Mouse (Mus musculus): Measurements from ENCODE around the gene Mef2a. TPM values are rescaled to one million over a fixed set of nuclear protein-coding genes. Genes with fewer than 3 reads are reported as not detected.

Gene Mef2a
- polyA plus RNA-seq, 1 experiment, result 59.4 TPM

- Histone ChIP-seq H3K4me1 (ENCODE audit: control insufficient read depth, insufficient read depth, low read length) (no peaks in the 10 kb centered on the region), H3K27ac (ENCODE audit: insufficient read depth, low read length) (no peak within 1 kb of the TSS), H3K4me3 (ENCODE audit: insufficient read depth, low read length) (peak within 1 kb of the TSS; percentile 73)
- TF ChIP-seq POLR2A (IDR thresholded peaks at IDR 0.05; ENCODE audit: low read depth, low read length), result peak; percentile 67
- TF ChIP-seq CTCF (IDR thresholded peaks at IDR 0.05; ENCODE audit: borderline replicate concordance, insufficient read depth, low read length), result no peak
These were observed 150.3 kb downstream of the Mef2a start, which contains the start of gene Lysmd4 for GRCm38 (mm10) chr7:67222220-67222862. Gene Lysmd4 (plus strand): TSS chr7:67222544.

- H3K4me3 ChIP-seq (ENCODE audit: insufficient read depth, low read length), result no peak overlapping the region
- TF ChIP-seq POLR2A (IDR thresholded peaks at IDR 0.05; ENCODE audit: low read depth, low read length) (no peak), CTCF (IDR thresholded peaks at IDR 0.05; ENCODE audit: borderline replicate concordance, insufficient read depth, low read length) (peak; percentile 87)
- no peak overlapping the region for H3K27ac ChIP-seq (ENCODE audit: insufficient read depth, low read length)
- no peaks in the 10 kb centered on the region; the same call in 1 of the 2 replicates for H3K4me1 ChIP-seq (ENCODE audit: control insufficient read depth, insufficient read depth, low read length)
These were observed 155.6 kb downstream of the Mef2a start for GRCm38 (mm10) chr7:67217025-67217424.

GRCm38 (mm10) chr7:67216351-67216750 lies 156.3 kb downstream of the Mef2a start:
- H3K27ac ChIP-seq (ENCODE audit: insufficient read depth, low read length), result no peak overlapping the region
- H3K4me1 ChIP-seq (ENCODE audit: control insufficient read depth, insufficient read depth, low read length), result no peaks in the 10 kb centered on the region; the same call in 1 of the 2 replicates
- no peak overlapping the region for H3K4me3 ChIP-seq (ENCODE audit: insufficient read depth, low read length)
- TF ChIP-seq CTCF (IDR thresholded peaks at IDR 0.05; ENCODE audit: borderline replicate concordance, insufficient read depth, low read length) (no peak), POLR2A (IDR thresholded peaks at IDR 0.05; ENCODE audit: low read depth, low read length) (no peak)

- no peaks in the 10 kb centered on the region; the same call in 1 of the 2 replicates for H3K4me1 ChIP-seq (ENCODE audit: control insufficient read depth, insufficient read depth, low read length)
- TF ChIP-seq CTCF (IDR thresholded peaks at IDR 0.05; ENCODE audit: borderline replicate concordance, insufficient read depth, low read length) (no peak), POLR2A (IDR thresholded peaks at IDR 0.05; ENCODE audit: low read depth, low read length) (no peak)
- H3K4me3 ChIP-seq (ENCODE audit: insufficient read depth, low read length), result no peak overlapping the region
- H3K27ac ChIP-seq (ENCODE audit: insufficient read depth, low read length), result no peak overlapping the region
These were observed 159.1 kb downstream of the Mef2a start for GRCm38 (mm10) chr7:67213589-67213988.

- no peaks in the 10 kb centered on the region; the same call in 1 of the 2 replicates for H3K4me1 ChIP-seq (ENCODE audit: control insufficient read depth, insufficient read depth, low read length)
- H3K4me3 ChIP-seq (ENCODE audit: insufficient read depth, low read length), result no peak overlapping the region
- TF ChIP-seq CTCF (IDR thresholded peaks at IDR 0.05; ENCODE audit: borderline replicate concordance, insufficient read depth, low read length) (no peak), POLR2A (IDR thresholded peaks at IDR 0.05; ENCODE audit: low read depth, low read length) (no peak)
- no peak overlapping the region for H3K27ac ChIP-seq (ENCODE audit: insufficient read depth, low read length)
These were observed 160.7 kb downstream of the Mef2a start for GRCm38 (mm10) chr7:67211971-67212370.

- TF ChIP-seq POLR2A (IDR thresholded peaks at IDR 0.05; ENCODE audit: low read depth, low read length), result no peak
- TF ChIP-seq CTCF (IDR thresholded peaks at IDR 0.05; ENCODE audit: borderline replicate concordance, insufficient read depth, low read length), result no peak
- no peak overlapping the region for H3K27ac ChIP-seq (ENCODE audit: insufficient read depth, low read length)
- H3K4me1 ChIP-seq (ENCODE audit: control insufficient read depth, insufficient read depth, low read length), result no peaks in the 10 kb centered on the region; the same call in 1 of the 2 replicates
These were observed 161.3 kb downstream of the Mef2a start for GRCm38 (mm10) chr7:67211341-67211740.

GRCm38 (mm10) chr7:67210004-67210833 lies 162.4 kb downstream of the Mef2a start:
- no peak overlapping the region for H3K27ac ChIP-seq (ENCODE audit: insufficient read depth, low read length)
- no peaks in the 10 kb centered on the region; the same call in 1 of the 2 replicates for H3K4me1 ChIP-seq (ENCODE audit: control insufficient read depth, insufficient read depth, low read length)
- TF ChIP-seq POLR2A (IDR thresholded peaks at IDR 0.05; ENCODE audit: low read depth, low read length) (no peak), CTCF (IDR thresholded peaks at IDR 0.05; ENCODE audit: borderline replicate concordance, insufficient read depth, low read length) (no peak)
- H3K4me3 ChIP-seq (ENCODE audit: insufficient read depth, low read length), result no peak overlapping the region

More at GRCm38 (mm10) chr7:67211341-67211740, 161.3 kb downstream of the Mef2a start:
- no peak overlapping the region for H3K4me3 ChIP-seq (ENCODE audit: insufficient read depth, low read length)

- Histone ChIP-seq H3K4me3 (ENCODE audit: insufficient read depth, low read length) (no peak overlapping the region), H3K4me1 (ENCODE audit: control insufficient read depth, insufficient read depth, low read length) (no peaks in the 10 kb centered on the region), H3K27ac (ENCODE audit: insufficient read depth, low read length) (no peak overlapping the region)
- TF ChIP-seq CTCF (IDR thresholded peaks at IDR 0.05; ENCODE audit: borderline replicate concordance, insufficient read depth, low read length), result no peak
- no peak for TF ChIP-seq POLR2A (IDR thresholded peaks at IDR 0.05; ENCODE audit: low read depth, low read length)
These were observed 164.3 kb downstream of the Mef2a start for GRCm38 (mm10) chr7:67208317-67208716.

- Histone ChIP-seq H3K4me3 (ENCODE audit: insufficient read depth, low read length) (no peak overlapping the region), H3K27ac (ENCODE audit: insufficient read depth, low read length) (no peak overlapping the region), H3K4me1 (ENCODE audit: control insufficient read depth, insufficient read depth, low read length) (no peaks in the 10 kb centered on the region)
- no peak for TF ChIP-seq POLR2A (IDR thresholded peaks at IDR 0.05; ENCODE audit: low read depth, low read length)
- no peak for TF ChIP-seq CTCF (IDR thresholded peaks at IDR 0.05; ENCODE audit: borderline replicate concordance, insufficient read depth, low read length)
These were observed 165.0 kb downstream of the Mef2a start for GRCm38 (mm10) chr7:67207701-67208100.

GRCm38 (mm10) chr7:67206496-67206895 lies 166.2 kb downstream of the Mef2a start:
- no peak overlapping the region for H3K4me3 ChIP-seq (ENCODE audit: insufficient read depth, low read length)
- H3K27ac ChIP-seq (ENCODE audit: insufficient read depth, low read length), result no peak overlapping the region
- TF ChIP-seq POLR2A (IDR thresholded peaks at IDR 0.05; ENCODE audit: low read depth, low read length) (no peak), CTCF (IDR thresholded peaks at IDR 0.05; ENCODE audit: borderline replicate concordance, insufficient read depth, low read length) (no peak)
- H3K4me1 ChIP-seq (ENCODE audit: control insufficient read depth, insufficient read depth, low read length), result no peaks in the 10 kb centered on the region

Data from embryonic fibroblast, embryonic 13.5 days (primary cell).